Mouse (Mus musculus): ENCODE data around the gene Vmn2r8. TPM values are rescaled to one million over a fixed set of nuclear protein-coding genes. Genes with fewer than 3 reads are reported as not detected.

Vmn2r8 gene
- total RNA-seq, 2 experiments from 2014 or later: not detected

Other genes with a start within 250 kb of the Vmn2r8 start
- gene Gak, start 179.1 kb downstream of the Vmn2r8 start, total RNA-seq (2021): 10 to 100 TPM; 23.0 to 24.1 TPM
- 1 to 10 TPM; 8.1 to 9.6 TPM for gene Tmem175, start 179.1 kb downstream of the Vmn2r8 start, total RNA-seq (2021)
- gene Idua, start 148.5 kb downstream of the Vmn2r8 start, total RNA-seq (2021): 10 to 100 TPM; 18.8 to 20.3 TPM
- gene Dgkq, start 139.2 kb downstream of the Vmn2r8 start, total RNA-seq (2021): 10 to 100 TPM in 1 of 2 experiments, 1 to 10 TPM in 1; 8.4 to 10.1 TPM
- not detected for gene Slc26a1, start 133.3 kb downstream of the Vmn2r8 start, total RNA-seq (2021)
- 10 to 100 TPM; 18.4 to 19.8 TPM for gene Fgfrl1, start 116.5 kb downstream of the Vmn2r8 start, total RNA-seq (2021)
- gene Rnf212, start 33.9 kb downstream of the Vmn2r8 start, total RNA-seq (2021): not detected
- gene Tmed11, start 13.5 kb downstream of the Vmn2r8 start, total RNA-seq (2021): not detected
- gene Vmn2r9, start 43.8 kb upstream of the Vmn2r8 start, total RNA-seq (2021): not detected
- not detected for gene Vmn2r10, start 197.7 kb upstream of the Vmn2r8 start, total RNA-seq (2021)

Measured in heart, postnatal 25 days (tissue).